Mouse (Mus musculus) lung, embryonic 16.5 days (tissue): ENCODE measurements around the gene Ctsz. TPM values are rescaled to one million over a fixed set of nuclear protein-coding genes. Genes with fewer than 3 reads are reported as not detected.

Source experiments
- ATAC-seq: fragments of 200-750 bp; cut with Nextera tagmentation; 2 replicates; pipeline ENCODE4 v1.8.0; 2017; ENCODE audit warnings: low read depth, mild to moderate bottlenecking, moderate library complexity
- H3K27ac ChIP-seq: fragments of 300-500 bp; sonication (generic); 2 replicates; pipeline ENCODE4 v1.5.1; 2014; ENCODE audit warnings: mild to moderate bottlenecking, control low read depth, low read length
- H3K27me3 ChIP-seq: fragments of 300-500 bp; sonication (generic); 2 replicates; pipeline ENCODE4 v1.6.1; 2014; ENCODE audit warnings: low read depth, low read length, mixed read lengths; ENCODE audit not compliant: control insufficient read depth, insufficient read depth
- H3K36me3 ChIP-seq: fragments of 300-500 bp; sonication (generic); 2 replicates; pipeline ENCODE4 v1.6.1; 2014; ENCODE audit warnings: low read length; ENCODE audit not compliant: control insufficient read depth, insufficient read depth
- H3K4me1 ChIP-seq: fragments of 300-500 bp; sonication (generic); replicated peaks from 2 replicates; pipeline ENCODE4 v1.6.1; 2014; ENCODE audit warnings: low read length, mixed read lengths; ENCODE audit not compliant: control insufficient read depth, insufficient read depth
- H3K4me2 ChIP-seq: fragments of 300-500 bp; sonication (generic); 2 replicates; pipeline ENCODE4 v1.6.1; 2014; ENCODE audit warnings: low read depth, low read length, control low read depth
- H3K4me3 ChIP-seq: fragments of 300-500 bp; sonication (generic); 2 replicates; pipeline ENCODE4 v1.5.1; 2014; ENCODE audit warnings: mild to moderate bottlenecking, low read length, control low read depth
- H3K9ac ChIP-seq: fragments of 300-500 bp; sonication (generic); 2 replicates; pipeline ENCODE4 v1.6.1; 2014; ENCODE audit warnings: low read length, control low read depth
- H3K9me3 ChIP-seq: fragments of 300-500 bp; sonication (generic); 2 replicates; pipeline ENCODE4 v1.6.1; 2016; ENCODE audit warnings: low read length; ENCODE audit not compliant: control insufficient read depth
- WGBS: fragments of 180-500 bp; shearing (Covaris S2); extraction: QIAGEN DNeasy Blood & Tissue Kit; methylation state at CpG from one replicate; pipeline ENCODE4 v1.1.7; 2014; 5-methylcytosine and 5-hydroxymethylcytosine counted together
- polyA plus RNA-seq: library from polyadenylated mRNA; unstranded; fragments of >200 nt; fragmentation: Nextera tagmentation; extraction: Ambion mirVana; gene quantifications from 2 replicates; pipeline ENCODE4 v1.2.1, GENCODE M21; 2015

Gene Ctsz
- polyA plus RNA-seq, 1 experiment from 2014 or later = 228 TPM

GRCm38 (mm10) chr2:174445018-174445417, 6.2 kb upstream of the Ctsz start:
- 71% methylated on average over 6 of the region's 6 CpGs for WGBS

GRCm38 (mm10) chr2:174444359-174444758, 5.5 kb upstream of the Ctsz start:
- WGBS = 65% methylated on average over 7 of the region's 7 CpGs

More at GRCm38 (mm10) chr2:174445018-174445417, 6.2 kb upstream of the Ctsz start:
- no peak overlapping the region for H3K27ac ChIP-seq
- ATAC-seq = no peak
- H3K9me3 ChIP-seq = no peaks in the 10 kb centered on the region
- peaks cover 30% of the 10 kb centered on the region for H3K4me1 ChIP-seq
- no peaks in the 10 kb centered on the region for H3K36me3 ChIP-seq
- H3K27me3 ChIP-seq = no peaks in the 10 kb centered on the region
- H3K4me2 ChIP-seq = no peak overlapping the region
- H3K9ac ChIP-seq = no peak overlapping the region
- H3K4me3 ChIP-seq = no peak overlapping the region

DNA sequence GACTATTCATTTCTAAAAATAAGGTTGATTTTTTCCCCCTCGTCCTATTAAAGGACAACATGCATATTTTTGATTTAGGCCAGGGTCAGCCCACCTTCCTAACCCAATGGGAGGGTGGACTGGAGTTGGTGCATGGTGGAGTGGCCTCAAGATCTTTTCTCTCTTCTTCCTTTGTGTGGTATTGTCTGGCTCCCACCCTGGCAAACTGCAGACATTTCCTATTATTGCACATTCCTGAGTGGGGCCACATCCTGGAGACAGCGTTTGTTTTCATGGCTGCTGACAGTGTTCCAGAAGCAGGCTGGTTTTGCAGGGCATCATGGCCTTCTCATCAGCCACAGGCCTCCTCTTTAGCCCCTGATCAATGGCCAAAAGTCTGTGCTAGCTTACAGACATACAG, 4.2 kb upstream of the Ctsz start:
- Histone ChIP-seq H3K36me3 (no peaks in the 10 kb centered on the region), H3K9ac (no peak overlapping the region), H3K4me2 (no peak overlapping the region), H3K4me1 (peaks cover 41% of the 10 kb centered on the region), H3K9me3 (no peaks in the 10 kb centered on the region), H3K27me3 (no peaks in the 10 kb centered on the region), H3K4me3 (no peak overlapping the region), H3K27ac (peak overlapping the region; percentile 86)
- ATAC-seq = no peak
- 24% methylated on average over 2 of the region's 2 CpGs for WGBS

More at GRCm38 (mm10) chr2:174444359-174444758, 5.5 kb upstream of the Ctsz start:
- Histone ChIP-seq H3K9ac (no peak overlapping the region), H3K27ac (no peak overlapping the region), H3K27me3 (no peaks in the 10 kb centered on the region), H3K4me3 (no peak overlapping the region), H3K36me3 (no peaks in the 10 kb centered on the region), H3K4me2 (no peak overlapping the region), H3K9me3 (no peaks in the 10 kb centered on the region), H3K4me1 (peaks cover 32% of the 10 kb centered on the region)
- no peak for ATAC-seq

DNA sequence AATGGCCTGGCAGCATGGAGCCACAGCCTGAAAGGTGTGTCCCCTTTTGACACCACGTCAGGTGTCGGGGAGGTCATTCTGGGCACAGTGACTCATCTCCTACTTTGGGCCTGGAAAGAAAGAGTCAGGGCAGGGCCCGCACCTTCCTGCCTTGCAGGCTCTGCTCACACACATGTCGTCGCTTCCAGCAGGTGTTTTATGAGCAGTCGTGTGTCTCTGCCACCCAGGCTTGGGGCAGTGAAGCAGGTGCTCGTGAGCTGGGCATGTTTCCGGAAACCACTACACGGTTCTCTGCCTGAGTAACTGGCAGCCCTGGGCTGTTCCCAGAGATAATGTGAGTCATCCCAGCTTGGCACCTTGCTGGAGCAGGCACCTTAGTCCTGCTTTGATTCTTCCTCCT, 3.6 kb upstream of the Ctsz start:
- Histone ChIP-seq H3K4me1 (peaks cover 47% of the 10 kb centered on the region), H3K4me3 (no peak overlapping the region), H3K27ac (peak overlapping the region; percentile 86), H3K9ac (no peak overlapping the region), H3K9me3 (no peaks in the 10 kb centered on the region), H3K4me2 (peak overlapping the region; percentile 3; the same call in 1 of the 2 replicates), H3K36me3 (no peaks in the 10 kb centered on the region), H3K27me3 (no peaks in the 10 kb centered on the region)
- peak; percentile 11; the same call in 1 of the 2 replicates for ATAC-seq
- WGBS = 51% methylated on average over 9 of the region's 9 CpGs

GRCm38 (mm10) chr2:174441898-174442297, 3.1 kb upstream of the Ctsz start:
- 33% methylated on average over 4 of the region's 4 CpGs for WGBS
- Histone ChIP-seq H3K9ac (no peak overlapping the region), H3K4me3 (no peak overlapping the region), H3K4me1 (peaks cover 50% of the 10 kb centered on the region), H3K27ac (peak overlapping the region; percentile 86), H3K4me2 (peak overlapping the region; percentile 20; the same call in 1 of the 2 replicates), H3K9me3 (no peaks in the 10 kb centered on the region), H3K36me3 (no peaks in the 10 kb centered on the region), H3K27me3 (no peaks in the 10 kb centered on the region)
- ATAC-seq = peak; percentile 73

DNA sequence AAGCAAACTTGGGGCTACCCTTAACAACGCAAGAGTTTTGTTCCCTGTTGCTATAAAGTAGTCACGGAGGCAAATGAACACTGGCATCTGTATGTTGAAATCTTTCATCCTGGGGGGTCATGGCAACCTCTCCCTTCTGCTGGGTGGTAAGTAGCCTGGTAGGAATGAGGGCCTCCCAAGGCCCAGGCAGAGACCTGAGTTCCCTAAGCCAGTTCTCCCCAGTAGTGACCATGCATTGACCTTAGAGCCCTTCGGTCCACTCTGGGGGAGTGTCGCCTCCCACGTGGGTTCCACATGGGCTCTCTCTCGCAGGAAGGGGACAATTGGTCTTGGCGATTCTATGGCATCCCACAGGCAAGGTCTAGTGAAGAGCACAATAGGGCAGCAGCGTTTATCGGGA, 1.1 kb upstream of the Ctsz start:
- 0 out of 2 replicates have a peak, but pooled peaks cover 2% of the 10 kb centered on the region for H3K36me3 ChIP-seq
- ATAC-seq = no peak
- no peaks in the 10 kb centered on the region for H3K9me3 ChIP-seq
- no peaks in the 10 kb centered on the region for H3K27me3 ChIP-seq
- peaks cover 42% of the 10 kb centered on the region for H3K4me1 ChIP-seq
- WGBS = 87% methylated on average over 9 of the region's 9 CpGs
- H3K4me3 ChIP-seq = no peak overlapping the region
- no peak overlapping the region for H3K9ac ChIP-seq
- H3K27ac ChIP-seq = no peak overlapping the region
- H3K4me2 ChIP-seq = no peak overlapping the region

GRCm38 (mm10) chr2:174439450-174439838, 605 bp upstream of the Ctsz start:
- no peaks in the 10 kb centered on the region for H3K27me3 ChIP-seq
- no peak overlapping the region for H3K4me3 ChIP-seq
- peak overlapping the region; percentile 90; the same call in 1 of the 2 replicates for H3K4me2 ChIP-seq
- no peak for ATAC-seq
- no peak overlapping the region; the same call in 1 of the 2 replicates for H3K27ac ChIP-seq
- 59% methylated on average over 5 of the region's 5 CpGs for WGBS
- peaks cover 42% of the 10 kb centered on the region for H3K4me1 ChIP-seq
- no peaks in the 10 kb centered on the region for H3K9me3 ChIP-seq
- peak overlapping the region; percentile 77 for H3K9ac ChIP-seq
- 0 out of 2 replicates have a peak, but pooled peaks cover 2% of the 10 kb centered on the region for H3K36me3 ChIP-seq

- peak overlapping the region; percentile 74 for H3K4me3 ChIP-seq
- no peaks in the 10 kb centered on the region for H3K27me3 ChIP-seq
- H3K4me2 ChIP-seq = peak overlapping the region; percentile 90
- peaks cover 35% of the 10 kb centered on the region for H3K4me1 ChIP-seq
- H3K27ac ChIP-seq = peak overlapping the region; percentile 9
- no peak for ATAC-seq
- WGBS = 66% methylated on average over 11 of the region's 11 CpGs
- H3K9me3 ChIP-seq = no peaks in the 10 kb centered on the region
- 0 out of 2 replicates have a peak, but pooled peaks cover 2% of the 10 kb centered on the region for H3K36me3 ChIP-seq
- H3K9ac ChIP-seq = peak overlapping the region; percentile 77
These were observed 658 bp downstream of the Ctsz start for GRCm38 (mm10) chr2:174438181-174438580.

DNA sequence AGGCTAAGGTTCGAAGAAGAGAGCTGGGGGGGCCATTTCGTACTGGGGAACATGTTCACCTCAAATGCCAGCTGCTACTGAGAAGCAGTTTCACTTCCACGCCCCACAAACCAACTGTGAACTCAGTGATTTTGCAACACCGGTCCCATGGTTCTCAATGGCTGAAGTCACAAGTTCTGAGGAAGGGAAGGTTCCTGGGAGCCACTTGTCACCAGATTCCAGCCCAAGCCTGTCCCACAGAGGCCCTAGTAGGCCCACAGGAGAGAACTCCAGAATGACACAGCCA, 1.2 kb downstream of the Ctsz start:
- H3K4me3 ChIP-seq = peak overlapping the region; percentile 74
- H3K27me3 ChIP-seq = no peaks in the 10 kb centered on the region
- no peak for ATAC-seq
- peak overlapping the region; percentile 36 for H3K27ac ChIP-seq
- peaks cover 4% of the 10 kb centered on the region; the same call in 1 of the 2 replicates for H3K36me3 ChIP-seq
- no peaks in the 10 kb centered on the region for H3K9me3 ChIP-seq
- H3K4me1 ChIP-seq = peaks cover 30% of the 10 kb centered on the region
- H3K9ac ChIP-seq = no peak overlapping the region; the same call in 1 of the 2 replicates
- WGBS = 91% methylated on average over 4 of the region's 4 CpGs
- peak overlapping the region; percentile 90 for H3K4me2 ChIP-seq
